Mouse (Mus musculus): ENCODE results near the gene Dock9.

DNA sequence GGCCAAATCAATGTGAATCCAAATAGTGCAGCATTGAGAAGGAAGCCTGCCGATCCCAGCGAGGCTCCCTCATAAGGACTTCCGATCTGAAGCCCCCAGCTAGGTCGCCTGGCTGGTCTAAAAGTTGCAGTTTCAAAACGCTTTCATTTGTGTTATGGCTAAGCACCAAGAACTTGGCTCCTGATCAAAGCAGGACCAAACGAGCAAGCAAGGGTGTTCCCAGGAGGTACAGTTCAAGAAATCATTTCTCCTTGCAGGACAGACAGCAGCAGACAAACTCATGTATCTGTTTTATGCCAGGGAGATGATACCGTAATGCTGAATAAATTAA is 99.1 kb downstream of the Dock9 start:
- TF ChIP-seq USF2 (conservative IDR thresholded peaks at IDR 0.05; ENCODE audit: low read depth, low read length) (no peak), CTCF (conservative IDR thresholded peaks at IDR 0.05 in 1 of 2, IDR thresholded peaks at IDR 0.05 in 1 of 2; ENCODE audit: low read depth in 2 of 2, low read length in 2 of 2) (no peak), KAT2A (IDR thresholded peaks at IDR 0.05; ENCODE audit: insufficient replicate concordance, low read length) (no peak), MAZ (IDR thresholded peaks at IDR 0.05; ENCODE audit: low read depth, low read length) (no peak), HCFC1 (IDR thresholded peaks at IDR 0.05; ENCODE audit: low read depth, low read length) (no peak), EP300 (IDR thresholded peaks at IDR 0.05; ENCODE audit: low read length) (no peak)

Data from CH12.LX (cell line).